Mouse (Mus musculus) urinary bladder, adult 2 months (tissue): ENCODE data around the gene Nup85. TPM values are rescaled to one million over a fixed set of nuclear protein-coding genes. Genes with fewer than 3 reads are reported as not detected.
A peak's percentile ranks its signal among the peaks of the same experiment; 100 is the strongest.
"Not testable (repeated sequence)": the region's sequence is repeated elsewhere in the genome, so short reads cannot be mapped to it uniquely, and the experiment has no call there.

Experiments
- DNase-seq: peaks from one replicate; pipeline ENCODE4 v3.0.0; 2022; ENCODE audit warnings: low spot score
- polyA plus RNA-seq: library from polyadenylated mRNA; depleted of rRNA; stranded (reverse); fragments of >200 nt; gene quantifications from 2 replicates; pipeline ENCODE4 v1.2.3, GENCODE M21; 2012; rRNA removed

Nup85 gene
- polyA plus RNA-seq, result 54.2 and 77.1 TPM in 2 replicates

DNA sequence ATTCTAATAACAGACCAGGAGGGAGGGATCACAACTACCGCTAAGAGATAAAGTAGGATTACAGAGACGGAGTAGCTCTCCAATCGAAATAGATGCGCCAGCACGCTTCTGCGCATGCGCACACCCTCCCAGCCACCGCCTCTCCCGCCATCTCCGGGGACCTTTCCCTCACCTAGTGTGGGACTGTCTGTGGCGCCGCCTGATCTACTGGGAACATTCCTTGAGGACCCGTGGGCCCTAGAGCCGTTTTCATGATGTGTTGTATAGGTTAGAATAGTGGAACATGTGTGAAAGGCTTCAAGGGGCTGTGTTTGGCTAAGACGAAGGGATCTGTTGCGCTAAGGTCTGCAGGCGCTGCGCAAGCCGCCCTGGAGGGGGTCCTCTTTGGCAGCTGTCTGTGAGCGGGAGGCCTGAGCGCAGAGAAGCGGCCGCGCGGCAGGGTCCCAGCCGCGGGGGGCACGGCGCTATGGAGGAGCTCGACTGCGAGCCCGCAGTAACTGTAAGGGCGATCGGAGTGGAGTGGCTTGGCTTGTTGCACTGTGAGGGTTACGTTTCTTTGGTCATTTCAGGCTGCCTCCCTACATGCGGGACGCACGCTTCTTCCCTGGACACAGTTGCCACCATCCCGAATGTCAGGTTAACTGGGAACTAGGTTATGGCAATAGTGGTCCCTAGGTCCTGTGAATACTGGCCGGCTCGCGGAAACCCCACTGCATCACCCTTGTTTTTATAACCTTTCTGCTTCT lies at the start of gene Nup85:
Nup85 (plus strand) TSS at position 371 of the 746 bp plus-strand sequence.
- DNase-seq, result peak; percentile 93

DNA sequence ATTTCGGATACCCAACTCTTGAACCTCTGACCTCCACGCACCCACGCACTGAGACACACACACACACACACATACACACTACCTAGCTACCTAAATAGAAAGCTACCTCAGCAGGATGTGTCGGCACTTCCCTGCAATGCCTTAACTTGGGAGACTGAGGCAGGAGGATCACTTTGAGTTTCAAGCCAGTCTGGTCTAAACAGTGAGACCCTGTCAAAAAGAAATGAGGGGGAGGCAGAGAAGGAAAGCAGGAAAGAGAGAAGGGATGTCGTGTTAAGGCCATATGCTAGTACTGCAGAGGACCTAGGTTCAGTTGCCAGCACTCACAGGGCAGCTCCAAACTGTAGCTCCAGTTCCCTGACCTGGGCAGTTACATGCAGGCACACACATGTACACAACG lies 49.2 kb upstream of the Nup85 start:
- no peak for DNase-seq

DNA sequence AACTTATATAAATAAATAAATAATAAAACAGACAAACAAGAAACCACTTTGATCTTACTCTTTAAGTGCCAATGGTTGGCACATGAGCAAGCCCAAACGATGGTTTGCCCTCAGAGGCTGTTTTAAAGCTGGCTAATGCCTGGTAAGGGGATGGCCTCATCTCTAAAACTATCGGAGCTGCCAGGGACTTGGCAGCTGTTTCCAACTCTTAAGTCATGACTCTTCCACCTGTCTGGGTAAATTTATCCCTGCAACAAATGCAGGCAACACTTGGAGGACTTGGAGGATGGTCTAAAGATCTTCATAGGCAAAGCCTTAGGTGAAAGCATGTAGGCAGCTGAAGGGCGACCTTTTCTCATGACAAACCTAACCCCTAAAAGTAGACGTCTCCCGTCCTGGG lies 47.3 kb upstream of the Nup85 start:
- no peak for DNase-seq

DNA sequence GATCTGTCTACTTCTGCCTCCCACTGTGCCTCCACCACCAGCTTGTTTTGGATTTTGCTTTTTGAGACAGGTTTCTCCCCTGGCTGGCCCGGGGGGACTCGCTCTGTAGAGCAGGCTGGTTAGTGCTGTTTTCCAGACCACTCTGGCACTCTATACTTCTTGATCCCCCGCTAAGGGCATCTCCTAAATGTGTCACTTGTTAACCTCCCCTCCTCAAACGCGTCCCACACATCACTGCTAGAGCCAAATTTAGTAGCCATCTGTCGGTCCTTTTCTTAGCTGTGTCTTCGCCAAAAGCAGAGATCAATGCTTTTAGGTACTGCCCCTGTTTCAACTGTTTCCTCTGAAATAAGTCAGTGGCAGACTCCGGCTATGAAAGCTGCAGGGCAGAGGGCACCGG lies 45.5 kb upstream of the Nup85 start:
- no peak for DNase-seq

DNA sequence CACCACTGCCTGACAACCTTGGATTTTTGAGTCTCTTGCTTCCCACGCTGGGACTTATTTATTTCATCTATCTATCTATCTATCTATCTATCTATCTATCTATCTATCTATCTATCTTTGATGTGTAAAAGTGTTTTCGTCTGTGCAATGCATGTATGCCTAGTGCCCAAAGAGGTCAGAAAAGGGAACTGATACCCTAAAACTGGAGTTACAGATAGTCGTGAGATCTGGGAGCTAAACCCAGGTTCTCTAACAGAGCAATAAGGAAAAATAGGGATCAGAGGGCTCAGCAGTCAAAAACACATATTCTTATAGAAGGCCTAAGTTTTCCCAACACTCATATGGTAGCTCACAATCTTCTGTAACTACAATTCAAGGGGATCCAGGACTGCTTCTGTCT lies 44.7 kb upstream of the Nup85 start:
- DNase-seq, result no peak

DNA sequence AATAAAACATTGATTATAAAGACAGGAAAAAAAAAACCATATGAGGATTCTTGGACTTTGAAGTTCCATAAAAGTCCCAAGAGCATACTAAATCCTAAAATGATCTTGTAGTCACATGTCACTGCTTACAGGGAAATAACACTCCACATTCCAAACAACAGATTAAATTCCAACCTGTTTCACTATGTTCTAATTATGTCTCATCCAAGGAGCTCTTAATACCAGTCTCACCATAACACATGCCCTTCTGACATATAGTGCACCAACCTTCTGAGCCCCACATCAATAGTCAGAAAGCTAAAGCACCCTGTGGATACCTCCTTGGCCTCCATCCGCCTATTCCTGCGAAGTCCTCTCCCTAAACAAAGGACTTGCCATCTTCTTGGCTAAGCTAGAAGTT lies 44.0 kb upstream of the Nup85 start:
- DNase-seq, result no peak

DNA sequence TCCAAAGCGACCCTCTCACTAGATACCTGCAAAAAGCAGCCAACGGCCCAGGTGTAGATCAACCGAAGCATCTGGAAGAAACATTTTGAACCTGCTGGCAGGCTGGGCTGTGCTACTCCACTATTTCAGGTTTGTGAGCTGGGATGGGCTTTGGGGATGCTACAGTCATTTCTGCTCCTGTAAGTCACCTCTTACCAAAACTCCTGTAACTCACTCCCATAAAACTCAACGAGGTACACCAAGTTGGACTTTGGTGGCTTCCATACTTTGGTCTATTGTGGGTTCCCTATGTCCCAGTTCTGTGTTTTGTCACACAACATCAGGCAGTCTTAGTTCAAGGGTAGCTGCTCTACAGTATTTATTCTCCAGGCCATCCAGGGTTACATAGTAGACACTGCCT lies 43.2 kb upstream of the Nup85 start:
- DNase-seq, result no peak

DNA sequence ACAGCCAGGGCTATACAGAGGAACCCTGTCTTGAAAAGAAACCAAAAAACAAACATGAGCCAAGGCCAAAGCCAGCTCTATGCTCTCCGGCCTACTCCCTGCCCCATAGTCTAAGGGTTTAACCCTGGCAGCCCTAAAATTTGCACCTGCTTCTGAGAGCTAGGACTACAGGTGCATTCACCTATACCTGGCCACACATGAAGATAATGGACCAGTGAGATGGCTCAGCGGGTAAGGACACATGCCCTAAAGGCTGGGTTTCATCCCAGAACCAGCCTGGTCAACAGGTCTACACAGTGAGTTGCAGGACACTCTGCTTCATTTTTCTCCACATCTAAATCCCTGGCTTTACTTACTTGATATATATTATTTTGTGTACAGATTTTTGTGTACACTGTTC lies 42.0 kb upstream of the Nup85 start:
- DNase-seq, result no peak

DNA sequence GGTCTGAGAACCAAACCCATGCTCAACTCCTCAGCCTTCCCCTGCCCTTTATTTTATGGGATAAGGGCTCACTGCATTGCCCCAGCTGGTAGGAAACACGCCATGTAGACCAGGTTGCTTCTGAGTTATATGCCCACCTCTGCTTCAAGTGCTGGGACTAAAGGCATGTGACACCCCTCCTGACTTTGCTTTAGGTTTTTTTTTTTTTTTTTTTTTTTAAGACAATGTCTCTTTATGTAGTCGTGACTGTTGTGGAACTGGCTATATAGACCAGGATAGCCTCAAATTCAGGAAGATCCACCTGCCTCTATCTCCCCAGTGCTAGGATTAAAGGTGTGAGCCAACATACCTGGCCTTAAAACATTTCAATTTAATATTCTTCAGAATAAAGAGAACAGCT lies 41.5 kb upstream of the Nup85 start:
- no peak for DNase-seq

DNA sequence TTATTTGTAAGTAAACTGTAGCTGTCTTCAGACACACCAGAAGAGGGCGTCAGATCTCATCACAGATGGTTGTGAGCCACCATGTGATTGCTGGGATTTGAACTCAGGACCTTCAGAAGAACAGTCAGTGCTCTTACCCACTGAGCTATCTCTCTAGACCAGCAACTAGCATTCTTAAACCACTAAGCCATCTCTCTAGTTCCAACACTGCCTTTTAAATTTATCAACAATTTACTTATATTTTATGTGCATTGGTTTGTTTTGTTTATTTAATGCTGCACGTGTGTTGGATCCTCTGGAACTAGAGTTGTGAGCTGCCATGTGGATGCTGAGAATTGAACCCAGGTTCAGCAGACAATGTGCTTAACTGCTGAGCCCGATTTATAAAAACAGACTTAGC lies 37.8 kb upstream of the Nup85 start:
- DNase-seq, result not testable (repeated sequence)

DNA sequence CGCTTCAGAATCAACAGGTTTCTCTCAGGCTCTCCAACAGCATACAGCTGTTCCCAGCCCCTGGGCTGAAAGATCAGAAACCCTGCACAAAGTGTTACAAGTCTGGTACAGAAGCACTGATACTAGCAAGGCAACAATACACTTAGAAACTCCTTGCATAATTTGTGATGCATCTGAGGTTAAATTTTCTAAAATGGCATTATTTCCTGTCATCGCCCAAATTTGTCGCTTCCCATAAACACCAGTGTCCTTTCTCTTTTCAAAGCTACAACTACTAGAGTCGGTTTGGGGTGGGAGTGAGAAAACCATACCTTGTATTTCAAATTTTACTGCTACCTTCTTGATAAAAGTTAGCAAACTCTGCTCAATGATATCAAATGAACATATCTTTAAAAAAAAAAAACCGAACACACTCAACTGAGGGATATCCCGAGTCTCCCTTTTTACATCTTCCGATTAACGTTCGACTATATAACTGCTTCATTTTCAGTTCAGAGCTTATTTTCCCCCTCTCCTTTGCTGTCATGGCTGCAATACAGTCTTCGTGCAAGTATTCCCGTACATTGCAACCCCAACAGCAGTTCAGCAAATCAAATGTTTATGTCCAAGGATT lies 29.4 kb upstream of the Nup85 start:
- DNase-seq, result no peak

DNA sequence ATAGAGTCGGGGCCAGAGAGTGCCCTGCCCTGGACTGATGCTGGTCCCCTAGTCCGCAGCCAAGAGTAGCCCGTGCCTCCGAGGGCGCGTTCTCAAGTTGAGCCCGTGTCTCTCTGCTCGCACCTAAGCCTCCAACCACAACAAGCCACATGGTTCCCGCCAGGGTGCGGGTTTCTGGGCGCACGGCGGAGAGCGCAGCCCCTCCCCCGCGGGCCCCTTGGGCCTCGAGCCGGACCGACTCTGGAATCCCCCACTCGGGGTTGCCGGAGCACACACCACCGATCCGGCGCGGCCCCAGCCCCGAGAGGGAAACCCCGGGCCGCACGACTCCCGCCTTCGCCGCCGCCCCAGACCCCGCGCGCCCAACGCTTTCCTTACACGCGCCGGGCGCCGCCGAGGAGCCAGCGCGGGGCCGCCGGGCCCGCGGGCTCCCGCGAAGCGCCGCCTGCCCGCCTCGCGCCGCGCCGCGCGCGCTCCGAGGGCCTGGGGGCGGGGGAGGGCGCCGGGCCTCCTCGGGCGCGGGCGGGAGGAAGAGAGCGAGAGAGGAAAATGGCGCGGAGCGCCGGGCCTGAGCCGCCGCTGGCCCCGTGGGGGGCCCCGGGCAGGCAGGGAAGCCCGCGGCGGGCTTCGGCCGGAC lies 28.7 kb upstream of the Nup85 start:
- peak; percentile 60 for DNase-seq

DNA sequence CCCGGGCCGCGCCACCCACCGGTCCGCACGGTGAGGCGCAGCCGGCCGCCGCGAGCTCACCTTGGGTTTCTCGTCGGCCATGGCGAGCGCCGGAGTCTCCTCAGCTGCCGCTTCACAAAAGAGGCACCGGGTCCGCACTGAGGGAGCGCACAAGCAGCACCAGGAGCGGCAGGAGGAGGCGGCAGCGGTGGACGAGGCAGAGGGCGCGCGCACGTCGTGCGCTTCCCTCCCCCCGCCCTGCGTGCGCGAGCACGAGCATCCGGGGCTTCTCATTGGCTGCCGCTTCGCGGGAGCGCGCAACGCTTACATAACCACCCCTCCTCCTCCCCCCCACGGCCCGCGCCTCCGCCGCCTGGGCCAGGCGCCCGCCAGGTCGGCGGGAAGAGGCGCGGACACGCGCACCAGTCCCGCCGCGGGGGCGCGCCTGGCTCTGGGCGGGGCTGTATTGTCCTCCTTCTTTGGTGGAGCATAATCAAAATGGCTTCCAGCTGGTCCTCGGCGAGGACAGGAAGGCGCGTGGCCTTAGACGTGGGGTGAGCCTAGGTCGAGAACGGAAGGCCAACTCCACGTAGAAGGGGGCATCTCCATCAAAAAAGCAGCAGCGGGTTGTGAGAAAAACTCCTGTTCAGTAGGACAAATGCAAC lies 28.1 kb upstream of the Nup85 start, which contains the start of gene Sumo2:
Sumo2 (minus strand) TSS at position 239 of the 644 bp plus-strand sequence.
- peak; percentile 99 for DNase-seq

DNA sequence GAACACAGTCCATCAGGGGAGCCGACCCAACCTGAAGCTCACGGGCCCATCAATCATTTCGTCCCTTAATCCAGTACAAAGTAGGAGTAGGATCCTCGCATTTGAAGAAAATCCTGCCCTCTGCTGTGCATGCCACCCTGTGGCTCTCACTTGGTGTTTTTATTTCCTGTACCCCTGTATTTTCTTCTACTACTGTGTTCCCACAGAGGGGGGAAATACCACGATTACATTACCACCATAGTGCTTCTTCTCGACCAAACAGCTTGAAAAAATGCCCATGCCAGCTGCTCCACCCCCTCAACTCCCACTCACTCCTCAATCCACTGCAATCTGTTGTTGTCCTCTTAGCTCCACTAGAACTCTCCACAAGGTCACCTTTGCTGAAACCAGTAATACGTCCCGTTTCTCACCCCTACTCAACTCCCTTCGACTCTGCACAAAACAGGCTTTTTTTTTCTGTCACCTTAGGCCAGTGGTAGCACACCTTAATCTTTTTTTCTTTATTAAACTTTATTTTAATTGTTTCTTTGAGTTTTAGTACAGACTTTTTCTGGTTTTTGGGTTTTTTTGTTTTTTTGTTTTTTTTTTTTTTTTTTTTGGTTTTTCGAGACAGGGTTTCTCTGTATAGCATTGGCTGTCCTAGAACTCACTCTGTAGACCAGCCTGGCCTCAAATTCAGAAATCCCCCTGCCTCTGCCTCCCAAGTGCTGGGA lies 27.2 kb upstream of the Nup85 start:
- DNase-seq, result no peak

DNA sequence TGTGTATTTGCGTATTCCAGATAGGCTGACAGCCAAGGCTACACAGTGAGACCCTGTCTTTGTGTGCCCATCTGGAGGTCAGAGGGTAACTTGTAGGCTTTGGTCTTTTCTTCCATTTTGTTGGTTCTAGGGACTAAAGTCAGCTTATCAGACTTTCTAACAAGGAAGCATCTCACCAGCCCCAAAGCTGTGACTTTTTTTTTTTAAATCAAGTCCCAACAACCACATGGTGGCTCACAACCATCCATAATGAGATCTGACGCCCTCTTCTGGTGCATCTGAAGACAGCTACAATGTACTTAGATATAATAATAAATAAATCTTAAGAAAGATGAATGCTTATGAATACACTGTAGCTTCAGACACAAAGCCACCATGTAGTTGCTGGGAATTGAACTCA lies 26.2 kb upstream of the Nup85 start:
- no peak for DNase-seq

DNA sequence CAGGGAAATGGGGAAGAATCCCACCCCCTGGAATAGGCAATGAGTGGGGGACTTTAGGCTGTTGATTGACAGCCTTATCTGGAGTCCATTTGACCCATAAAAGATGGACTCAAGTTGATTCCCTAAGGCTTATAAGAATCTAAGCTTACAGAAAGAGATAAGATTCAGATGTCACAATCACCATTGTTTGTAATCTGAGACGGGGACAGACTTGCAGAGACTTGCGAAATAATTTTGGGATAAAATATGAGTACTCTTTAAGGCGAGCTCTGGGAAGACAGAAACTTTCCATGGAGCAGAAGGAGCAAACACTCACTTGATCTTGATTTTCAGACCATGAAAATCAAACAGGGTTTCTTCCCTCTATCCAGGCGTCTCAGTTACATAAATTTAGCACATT lies 20.7 kb upstream of the Nup85 start:
- DNase-seq, result no peak

DNA sequence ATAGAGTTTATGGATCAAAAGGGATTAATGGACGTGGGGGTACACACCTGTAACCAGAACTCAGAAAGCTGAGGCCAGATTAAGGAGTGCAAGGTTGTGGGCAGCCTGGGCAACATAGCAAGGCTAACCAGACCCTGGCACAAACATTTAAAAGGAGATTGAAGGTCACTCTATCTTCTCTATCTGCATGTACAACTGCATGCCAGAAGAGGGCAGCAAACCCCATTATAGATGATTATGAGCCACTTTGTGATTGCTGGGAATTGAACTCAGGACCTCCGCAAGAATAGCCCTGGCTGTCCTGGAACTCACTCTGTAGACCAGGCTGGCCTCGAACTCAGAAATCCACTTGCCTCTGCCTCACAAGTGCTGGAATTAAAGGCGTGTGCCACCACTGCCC lies 11.5 kb upstream of the Nup85 start:
- DNase-seq, result no peak

DNA sequence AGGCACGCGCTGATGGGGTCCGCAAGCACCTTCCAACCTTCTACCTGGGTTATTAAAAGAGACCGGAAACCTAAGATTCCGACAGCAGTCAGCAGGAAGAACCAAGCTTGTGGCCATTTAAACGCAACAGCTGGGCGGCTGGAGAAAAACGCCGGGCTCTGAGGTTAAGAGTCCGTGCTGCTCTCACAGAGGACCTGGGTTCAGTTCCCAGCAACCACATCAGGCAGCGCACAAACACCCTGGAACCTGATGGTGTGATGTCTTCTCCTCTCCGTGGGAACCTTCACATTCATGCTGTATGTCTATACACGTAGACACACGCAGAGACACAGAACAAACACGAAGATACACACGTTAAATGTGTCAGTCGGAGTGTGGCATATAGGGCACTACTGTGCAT lies 8.5 kb upstream of the Nup85 start:
- no peak for DNase-seq

DNA sequence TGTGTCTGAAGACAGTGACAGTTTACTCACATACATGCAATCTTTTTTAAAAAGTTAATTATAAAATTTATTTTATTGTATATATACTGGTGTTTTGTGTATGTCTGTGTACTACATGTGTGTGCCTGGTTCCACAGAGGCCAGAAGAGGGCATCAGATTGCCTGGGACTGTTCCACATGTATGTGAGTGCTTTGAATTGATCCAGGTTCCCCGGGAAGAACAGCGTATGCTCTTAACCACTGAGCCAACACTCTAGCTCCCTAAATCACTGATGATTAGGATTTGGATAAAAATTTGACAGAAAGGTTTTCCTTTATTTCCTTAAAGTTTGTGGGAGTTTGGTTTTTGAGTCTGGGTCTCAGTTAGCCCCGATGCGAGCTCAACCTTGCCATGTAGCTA lies 828 bp upstream of the Nup85 start:
- no peak for DNase-seq

DNA sequence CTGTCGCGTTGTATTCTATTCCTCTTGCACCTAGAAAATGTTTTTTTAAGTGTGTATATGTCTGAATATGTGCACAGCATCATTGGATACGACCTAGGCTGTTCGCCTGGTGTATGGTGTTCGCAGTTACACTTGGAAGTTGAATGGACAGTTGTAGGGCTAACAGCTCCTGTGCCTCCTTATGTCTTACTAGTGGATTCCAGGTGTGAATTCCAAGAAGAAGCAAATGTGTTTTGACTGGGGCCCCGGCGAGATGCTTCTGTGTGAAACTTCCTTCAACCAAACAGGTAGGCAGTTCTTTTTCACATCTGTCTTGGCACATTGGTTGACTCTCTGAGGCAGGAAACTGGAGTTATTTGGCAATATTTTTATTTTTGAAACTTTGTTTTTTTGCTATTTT lies 727 bp downstream of the Nup85 start:
- DNase-seq, result no peak

DNA sequence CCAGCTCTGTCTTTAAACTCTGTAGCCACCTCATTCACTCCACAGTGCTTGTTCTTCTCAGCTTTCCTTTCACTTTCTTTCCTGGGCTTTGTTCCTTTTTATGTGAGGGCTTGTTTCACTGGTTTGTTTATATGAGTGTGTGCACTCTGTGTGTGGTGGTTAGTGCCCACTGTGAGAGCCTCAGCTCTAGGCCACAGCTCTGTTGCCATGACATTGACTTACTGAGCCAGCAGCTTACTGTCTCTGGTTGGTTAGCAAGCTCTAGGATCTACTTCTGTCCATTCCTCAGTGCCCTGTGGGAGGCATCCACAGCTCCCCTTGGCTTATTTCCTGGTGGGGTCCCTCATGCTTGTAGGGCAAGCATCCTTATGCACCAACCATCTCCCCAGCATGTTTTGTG lies 14.8 kb downstream of the Nup85 start:
- no peak for DNase-seq
